Mouse (Mus musculus) cerebral cortex, adult 2 months (tissue): ENCODE results near the gene Slc44a1.

Experiments used
- WGBS: fragments of 180-500 bp; shearing (Covaris S2); methylation state at CpG from one replicate; pipeline ENCODE4 v1.1.7; 2018; 5-methylcytosine and 5-hydroxymethylcytosine counted together

Slc44a1 gene

DNA sequence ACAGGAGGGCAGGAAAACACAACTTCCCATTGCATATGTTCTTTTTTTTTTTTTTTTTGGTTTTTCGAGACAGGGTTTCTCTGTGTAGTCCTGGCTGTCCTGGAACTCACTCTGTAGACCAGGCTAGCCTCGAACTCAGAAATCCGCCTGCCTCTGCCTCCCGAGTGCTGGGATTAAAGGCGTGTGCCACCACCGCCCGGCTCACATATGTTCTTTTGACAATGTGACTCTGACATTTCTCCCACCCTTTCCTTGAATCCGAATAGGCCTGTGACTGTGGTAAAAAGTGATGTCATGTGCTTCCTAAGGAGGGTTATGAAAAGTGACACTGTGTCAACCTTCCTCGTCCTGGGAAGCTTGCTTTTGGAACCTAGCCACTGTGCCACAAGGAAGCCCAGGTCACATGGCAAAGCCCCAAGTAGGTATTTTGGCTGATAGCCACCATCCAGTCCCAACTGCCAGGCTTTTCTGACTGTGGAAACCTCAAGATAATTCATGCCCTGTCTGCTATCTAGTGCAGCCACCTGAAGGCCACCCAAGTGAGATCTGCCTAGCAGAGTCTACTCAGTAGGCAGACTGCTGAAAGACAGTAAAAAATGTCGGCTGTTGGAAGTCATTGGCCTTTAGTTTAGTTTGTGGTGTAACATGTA lies 8.5 kb upstream of the Slc44a1 start:
- WGBS = 88% methylated on average over 10 of the region's 10 CpGs

DNA sequence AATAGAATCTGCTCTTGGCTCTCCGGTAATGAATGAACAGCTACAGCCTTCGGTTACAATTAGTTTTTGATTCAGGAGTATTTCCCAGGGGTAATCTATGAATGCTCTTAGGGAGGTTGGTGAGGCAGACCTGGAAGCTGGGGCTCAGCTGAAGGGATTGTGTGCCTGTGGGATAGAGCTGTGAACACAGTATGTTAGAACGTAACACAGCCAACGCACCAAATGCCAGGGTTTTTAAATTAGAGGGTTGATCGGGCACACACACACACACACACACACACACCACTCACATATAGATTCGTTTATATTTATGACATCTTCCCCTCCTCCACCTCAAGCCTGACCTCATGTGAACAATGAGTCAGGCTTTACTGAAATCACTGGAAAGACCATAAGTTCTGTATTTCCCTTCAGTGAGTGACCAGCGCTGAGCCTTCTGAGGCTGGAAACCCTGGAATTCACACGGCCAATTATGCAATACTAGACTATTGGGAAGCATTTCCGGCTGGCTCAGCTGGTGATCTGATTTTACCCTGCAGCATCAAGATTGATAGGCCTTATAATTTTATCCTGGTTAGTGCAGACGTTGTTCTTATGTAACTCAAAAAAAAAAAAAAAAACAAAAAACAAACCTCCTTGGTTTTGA lies 3.0 kb upstream of the Slc44a1 start:
- 34% methylated on average over 10 of the region's 10 CpGs for whole genome bisulfite sequencing

DNA sequence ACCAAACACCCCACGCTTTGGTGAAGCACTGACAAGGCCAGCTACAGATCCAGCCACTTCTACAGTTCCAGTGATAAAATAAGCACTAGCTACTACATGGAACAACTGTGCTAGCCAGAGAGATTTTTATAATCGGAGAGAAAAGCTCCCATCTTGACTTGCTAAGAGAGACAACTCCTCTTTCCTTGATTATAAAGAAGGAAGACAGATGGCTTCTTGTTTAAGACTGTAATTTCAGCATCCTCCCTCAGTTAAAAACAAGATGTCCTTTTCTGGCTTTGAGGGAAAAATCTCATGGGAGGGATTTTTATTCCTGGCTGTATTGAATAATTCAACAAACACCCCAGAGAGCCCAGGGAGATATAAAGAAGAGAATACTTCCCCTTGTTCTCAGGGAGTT lies 1.8 kb upstream of the Slc44a1 start:
- WGBS = 31% methylated on average over 2 of the region's 2 CpGs

DNA sequence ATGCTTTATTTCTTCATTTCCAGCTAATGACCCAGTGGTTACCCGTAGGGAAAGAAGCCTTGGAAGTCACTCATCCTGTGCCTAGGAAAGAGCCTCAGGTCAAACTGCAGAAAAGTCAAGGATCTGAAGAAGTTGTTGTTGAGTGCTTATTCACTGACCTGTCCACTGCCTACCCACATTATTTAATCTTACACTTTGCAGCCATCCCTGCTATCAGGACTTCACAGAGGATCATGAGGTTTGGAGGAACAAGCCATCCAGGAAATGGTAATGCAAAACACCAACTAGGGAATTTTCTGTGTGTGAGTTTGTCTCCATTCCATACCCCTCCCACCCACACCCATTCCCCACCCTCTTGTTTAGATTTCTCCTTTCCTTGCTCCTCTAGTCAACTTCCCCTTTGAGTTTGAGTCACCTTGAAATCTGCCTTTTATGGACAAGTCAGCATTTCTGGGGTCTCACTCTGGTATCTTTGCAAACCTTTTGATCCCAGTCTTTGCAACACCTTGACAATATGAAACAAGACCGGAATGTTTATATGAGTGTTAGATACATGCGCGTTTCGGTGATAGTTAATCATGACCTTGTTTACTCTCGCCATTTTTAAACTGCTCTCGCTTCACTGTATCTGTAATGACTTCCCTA lies 1.3 kb upstream of the Slc44a1 start:
- WGBS = 57% methylated on average over 7 of the region's 7 CpGs

DNA sequence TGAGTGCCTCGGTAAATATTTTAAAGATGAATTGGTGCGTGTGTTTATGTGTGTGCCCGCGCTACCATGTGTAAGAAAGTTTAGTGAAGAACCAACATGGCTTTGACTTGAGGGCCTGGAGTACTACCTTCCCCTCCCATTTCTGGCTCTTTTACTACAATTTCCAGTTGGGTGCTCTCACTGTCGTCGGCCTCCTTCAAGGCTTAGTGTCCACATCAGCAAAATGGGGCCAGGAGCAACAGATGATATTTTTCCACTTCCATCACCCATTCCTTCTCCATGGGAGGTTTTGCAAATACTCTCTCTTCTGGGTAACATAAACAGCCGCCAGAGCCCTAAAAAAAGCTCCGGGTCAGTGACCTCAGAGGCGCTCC lies 590 bp upstream of the Slc44a1 start:
- WGBS = 16% methylated on average over 9 of the region's 9 CpGs

DNA sequence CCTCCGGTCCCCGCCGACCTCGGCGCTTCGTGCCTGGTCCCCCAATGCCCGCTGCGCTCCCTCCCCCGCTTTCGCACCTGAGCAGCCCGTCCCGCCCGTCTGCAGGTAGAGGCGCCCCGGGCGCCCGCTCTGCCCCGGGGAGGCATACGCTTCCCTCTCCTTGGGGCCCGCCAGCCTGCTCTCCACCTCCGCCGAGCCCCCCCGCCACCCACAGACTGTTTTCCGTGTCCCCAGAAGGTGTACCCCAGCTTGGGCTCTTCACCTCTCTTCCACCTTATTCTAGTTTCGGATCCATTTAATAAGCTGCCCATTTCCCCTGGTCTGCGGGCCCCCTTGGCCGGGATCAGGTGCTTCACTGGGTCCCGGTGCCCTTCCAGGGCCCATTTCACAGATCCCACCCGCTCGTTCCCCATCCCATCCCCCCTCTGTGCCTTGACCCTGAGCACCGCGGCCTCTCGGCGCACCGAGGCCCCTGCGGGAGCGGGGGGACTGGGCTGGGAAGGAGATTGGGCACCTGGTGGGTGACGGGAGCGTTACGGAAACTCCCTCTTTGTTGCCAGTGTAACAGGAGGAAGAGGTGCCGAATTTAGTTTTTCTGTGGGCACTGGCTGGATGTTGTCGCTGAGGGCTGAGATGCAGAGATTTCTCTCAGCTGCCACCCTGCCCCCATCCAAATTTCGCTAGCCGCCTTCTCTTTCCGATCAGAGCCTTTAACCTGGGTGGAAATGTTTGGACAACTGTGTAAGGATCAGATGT lies 781 bp downstream of the Slc44a1 start:
- WGBS = under 1% methylated on average over 45 of the region's 45 CpGs

DNA sequence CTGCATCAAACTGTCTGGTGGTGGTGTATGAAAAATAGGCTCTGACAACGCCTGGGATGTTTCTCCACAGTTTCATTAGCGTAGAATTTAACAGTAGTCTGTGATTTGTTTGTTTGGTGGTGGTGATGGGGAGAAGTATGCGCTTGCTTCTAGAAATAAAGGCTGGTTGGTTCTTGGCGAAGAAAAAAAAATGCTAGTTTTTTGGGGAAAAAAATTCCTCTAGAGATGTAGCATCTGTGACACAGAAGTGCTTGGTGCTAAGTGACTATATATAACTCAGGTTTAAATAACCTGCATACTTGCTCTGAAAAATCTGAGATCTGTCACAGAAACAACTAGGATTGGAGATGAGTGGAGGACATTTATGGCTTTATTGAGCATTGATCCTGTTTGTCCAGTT lies 1.5 kb downstream of the Slc44a1 start:
- WGBS = 15% methylated on average over 4 of the region's 4 CpGs

DNA sequence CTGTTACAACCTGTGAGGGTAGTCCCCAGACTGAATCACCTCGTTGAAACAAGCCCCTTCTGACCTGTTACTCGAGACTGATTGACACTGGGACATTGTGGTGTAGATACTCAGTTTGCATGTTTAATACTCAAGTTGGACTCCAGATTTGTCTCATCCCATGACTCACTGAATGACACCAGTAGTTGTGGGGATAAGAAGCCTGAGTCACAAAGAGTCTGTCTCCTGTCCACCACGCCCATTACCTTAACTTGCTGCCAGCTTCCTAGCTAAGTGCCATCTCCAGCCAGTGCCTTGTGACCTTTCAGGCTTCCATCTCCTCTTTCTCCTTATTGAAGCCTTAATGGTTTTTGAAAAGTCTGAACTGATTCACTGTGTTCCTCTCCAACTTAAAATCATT lies 6.0 kb downstream of the Slc44a1 start:
- WGBS = 64% methylated on average over 3 of the region's 3 CpGs

DNA sequence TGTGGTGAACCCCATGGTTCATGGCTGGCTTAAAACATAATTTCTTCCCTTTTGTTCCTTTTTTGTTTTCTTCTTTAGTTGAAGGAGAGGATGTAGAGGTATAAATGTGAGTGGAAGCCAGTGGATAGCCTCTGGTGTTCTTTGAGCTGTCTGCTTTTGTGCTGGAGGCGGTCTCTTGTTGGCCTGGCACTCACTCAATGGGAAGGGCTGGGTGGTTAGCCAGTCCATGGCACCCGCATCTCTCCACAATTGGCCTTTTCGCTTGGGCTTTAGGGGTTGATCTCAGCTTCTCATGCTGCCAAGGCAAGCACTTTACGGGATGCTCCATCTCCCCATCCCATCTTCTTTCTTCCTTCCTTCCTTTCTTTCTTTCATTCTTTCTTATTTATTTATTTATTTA lies 7.6 kb downstream of the Slc44a1 start:
- 69% methylated on average over 4 of the region's 4 CpGs for WGBS

DNA sequence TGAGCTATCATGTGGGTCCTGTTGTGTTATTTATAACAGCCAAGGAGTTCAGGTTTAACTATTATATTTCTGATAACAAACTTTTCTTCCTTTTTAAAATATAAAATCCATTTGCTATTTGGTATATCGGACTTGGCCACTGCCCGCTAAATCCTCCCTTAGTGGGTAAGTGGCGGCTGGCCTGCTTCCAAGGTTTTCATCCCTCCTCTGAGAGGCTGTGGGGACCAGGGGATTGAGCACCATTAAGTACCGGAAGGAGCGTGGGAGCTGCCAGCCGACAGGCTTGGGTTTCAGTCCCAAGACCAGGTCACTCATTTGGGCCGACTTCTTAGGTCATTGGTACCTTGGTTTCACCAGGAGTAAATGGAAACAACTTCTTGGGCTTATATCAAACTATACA lies 10.5 kb downstream of the Slc44a1 start:
- 53% methylated on average over 7 of the region's 7 CpGs for WGBS

DNA sequence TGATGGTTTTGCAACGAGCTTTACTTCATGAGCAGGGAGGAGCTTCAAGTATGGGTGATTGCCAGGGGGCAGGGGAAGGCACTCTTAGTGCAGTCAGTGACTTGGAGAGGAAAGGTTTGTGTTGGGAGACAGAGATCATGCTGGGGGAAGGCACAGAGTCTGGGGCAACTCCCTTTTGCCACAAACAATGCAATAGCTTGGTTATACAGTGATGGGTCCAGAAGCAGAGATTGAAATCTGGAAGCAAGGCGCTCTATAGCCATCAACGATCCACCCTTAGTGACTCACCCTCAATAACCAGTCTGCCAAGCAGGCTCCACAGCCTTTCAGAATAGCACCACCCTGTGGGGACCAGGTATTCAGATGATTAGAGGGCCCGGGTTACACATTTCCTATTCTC lies 11.7 kb downstream of the Slc44a1 start:
- 33% methylated on average over 4 of the region's 4 CpGs for WGBS

DNA sequence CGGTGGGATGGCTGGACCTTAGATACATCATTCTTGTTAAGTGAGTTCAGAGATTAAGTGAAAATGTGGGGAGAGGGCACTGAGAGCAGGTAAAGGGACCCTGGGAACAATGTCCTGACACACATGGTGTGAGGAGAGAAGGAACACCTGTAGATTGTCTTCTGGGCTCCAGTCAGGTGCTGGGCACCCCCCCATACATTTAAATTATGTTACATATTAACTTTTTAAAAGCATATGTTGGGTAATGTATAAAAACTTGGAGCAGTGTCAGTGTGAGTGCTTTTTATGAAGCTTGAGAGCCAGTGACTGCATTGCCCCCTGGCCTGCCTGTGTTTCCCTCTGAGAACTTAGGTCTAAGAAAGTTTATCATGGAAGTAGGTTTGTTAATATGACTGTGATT lies 12.2 kb downstream of the Slc44a1 start:
- 95% methylated on average over 1 of the region's 1 CpGs for WGBS

DNA sequence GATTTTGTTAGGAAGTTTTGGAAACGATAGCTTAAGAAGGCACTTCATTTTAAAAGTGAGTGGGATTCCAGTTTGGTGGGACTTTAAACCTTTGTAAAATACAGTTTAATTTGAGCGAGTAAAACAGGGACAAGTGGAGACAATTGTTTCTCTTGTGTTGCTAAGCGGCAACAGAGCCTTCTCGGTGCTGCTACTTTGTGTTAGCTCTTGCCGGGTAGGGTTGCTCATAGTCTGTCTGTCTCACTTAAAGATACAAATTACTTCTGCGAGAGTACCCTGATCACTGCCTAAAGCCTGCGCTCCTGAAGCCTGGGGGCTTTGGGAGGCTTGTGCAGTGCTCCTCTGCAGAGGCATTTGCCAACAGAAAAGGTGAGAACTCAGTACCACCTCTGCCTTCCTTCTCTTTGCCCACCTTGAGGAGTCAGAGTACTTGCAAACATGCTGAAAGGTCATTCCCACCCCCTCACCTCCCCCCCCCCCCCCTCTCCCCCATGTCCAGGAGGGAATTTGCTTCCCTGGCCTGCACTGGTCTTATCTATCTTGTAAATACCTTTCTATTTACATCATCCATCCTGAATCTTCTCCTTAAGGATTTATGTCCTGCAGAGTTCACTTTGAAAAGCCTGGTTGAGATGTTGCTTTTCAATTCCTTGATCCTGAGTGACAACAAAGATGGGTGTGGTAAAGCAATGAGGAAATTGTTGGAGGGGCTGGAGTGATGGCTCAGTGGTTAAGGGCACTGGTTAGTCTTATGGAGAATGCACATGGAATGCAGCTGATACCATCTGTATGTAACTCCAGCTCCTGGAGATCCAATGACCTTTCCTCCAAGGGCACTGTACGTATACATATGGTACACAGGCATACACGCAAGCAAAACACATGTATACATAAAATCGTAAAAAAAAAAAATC lies 13.0 kb downstream of the Slc44a1 start:
- WGBS = 56% methylated on average over 10 of the region's 10 CpGs

DNA sequence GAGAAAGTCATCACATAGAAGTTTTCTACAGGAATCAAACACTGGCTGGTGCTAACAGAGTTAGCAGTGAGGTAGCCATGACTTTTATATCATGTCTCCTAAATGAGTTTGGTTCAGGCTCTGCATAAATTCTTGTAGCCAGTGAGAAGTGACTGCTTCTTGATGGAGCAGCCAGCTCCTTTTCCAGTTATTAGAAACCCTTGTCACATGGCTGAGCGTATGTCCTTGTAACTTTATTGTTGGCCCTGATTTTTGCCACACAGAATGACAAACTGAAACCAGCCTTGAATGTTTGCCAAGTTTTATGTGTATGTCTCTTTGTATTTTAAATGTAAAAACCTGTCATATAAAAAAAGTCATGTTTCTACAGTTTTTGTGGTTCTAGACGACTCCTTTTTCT lies 15.7 kb downstream of the Slc44a1 start:
- 68% methylated on average over 2 of the region's 2 CpGs for WGBS

DNA sequence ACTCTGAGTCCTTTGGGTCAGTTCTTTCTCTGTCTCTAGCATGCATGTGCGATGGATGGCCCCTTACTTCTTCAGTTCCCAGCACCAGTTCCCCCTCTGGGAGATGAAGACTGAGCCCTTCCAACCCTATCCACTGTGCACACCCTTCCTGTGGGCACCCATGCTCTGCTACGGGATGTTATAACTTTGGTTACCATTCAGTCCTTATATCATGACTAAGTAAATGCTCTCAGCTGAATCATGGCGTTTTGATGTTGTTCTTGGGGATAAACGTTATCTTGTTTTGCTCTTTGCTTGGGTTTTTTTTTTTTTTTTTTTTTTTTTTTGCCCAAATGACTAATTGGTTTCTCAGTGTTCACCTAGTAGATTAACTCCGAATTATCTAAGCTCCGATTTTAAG lies 16.4 kb downstream of the Slc44a1 start:
- 82% methylated on average over 6 of the region's 6 CpGs for WGBS

DNA sequence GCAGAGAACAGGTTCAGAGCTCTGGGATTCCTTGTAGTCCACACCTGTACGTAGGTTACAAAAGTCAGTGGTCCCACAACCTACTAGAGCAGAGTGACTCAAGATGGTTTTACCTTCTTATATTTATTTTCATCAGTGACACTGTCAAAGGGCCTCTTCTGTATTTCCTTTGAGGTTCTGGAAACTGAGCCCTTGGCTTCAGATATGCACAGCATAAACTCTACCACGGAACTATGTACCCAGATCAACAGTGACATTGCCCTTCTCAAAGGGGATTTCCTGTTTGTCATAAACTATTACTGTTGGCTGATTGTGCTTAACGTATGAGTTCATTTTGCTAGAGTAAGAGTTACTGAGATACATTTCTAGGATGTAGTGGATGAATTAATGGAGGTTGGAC lies 18.3 kb downstream of the Slc44a1 start:
- 80% methylated on average over 3 of the region's 3 CpGs for WGBS

DNA sequence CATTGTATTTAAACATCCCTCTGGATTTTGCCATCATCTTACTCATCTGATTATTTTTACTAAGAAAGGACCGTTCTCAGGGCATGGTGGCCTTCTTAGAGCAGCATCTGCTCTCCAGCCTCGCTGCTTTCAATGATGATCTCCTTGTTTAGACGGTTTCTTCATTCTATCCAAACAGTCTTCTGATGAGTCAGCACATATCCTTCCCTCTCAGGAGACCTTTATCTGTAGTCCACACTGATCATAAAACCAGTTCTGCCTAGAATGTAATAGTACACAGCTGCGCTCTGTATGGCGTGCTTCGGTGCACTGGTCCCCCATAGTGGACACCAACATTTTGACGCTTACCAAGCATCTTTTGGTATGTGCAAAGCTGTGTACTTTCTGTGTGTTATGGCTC lies 19.5 kb downstream of the Slc44a1 start:
- 82% methylated on average over 7 of the region's 7 CpGs for WGBS

DNA sequence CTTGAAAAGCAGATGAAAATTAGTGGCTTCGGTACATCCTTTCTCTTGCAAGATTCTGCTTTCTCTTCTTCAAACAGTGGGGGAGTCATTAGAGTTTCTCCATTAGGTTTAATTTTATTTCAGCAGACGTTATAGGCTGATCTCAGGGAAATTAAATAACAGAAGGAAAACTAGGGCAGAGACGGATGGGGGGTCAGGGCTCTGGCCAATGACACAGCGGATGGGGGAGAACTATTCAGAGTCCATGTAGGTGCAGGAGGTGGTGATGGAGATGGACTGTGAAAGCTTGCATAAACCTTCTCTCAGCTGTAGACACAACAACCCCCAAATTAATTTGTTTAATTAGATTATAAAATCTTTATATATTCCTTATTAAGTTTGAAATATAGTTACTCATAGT lies 20.8 kb downstream of the Slc44a1 start:
- WGBS = 71% methylated on average over 4 of the region's 4 CpGs

DNA sequence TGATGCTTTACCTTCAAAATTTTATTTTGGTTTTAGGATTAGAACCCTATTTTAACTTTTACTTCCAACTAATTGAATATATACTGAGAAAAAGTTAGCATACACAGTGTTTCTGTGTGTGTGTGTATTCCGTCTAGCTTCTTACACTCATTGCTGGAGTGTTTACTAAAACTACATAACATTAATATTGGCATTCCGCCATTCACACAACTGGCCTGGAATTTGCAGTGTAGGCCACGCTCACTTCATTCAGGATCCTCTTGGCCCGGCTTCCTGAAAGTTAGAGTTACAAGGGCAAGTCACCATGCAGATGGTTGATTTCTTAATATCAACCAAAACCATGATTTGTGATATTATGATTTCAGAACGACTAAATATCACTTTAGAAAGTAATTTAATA lies 21.9 kb downstream of the Slc44a1 start:
- WGBS = 78% methylated on average over 5 of the region's 5 CpGs

DNA sequence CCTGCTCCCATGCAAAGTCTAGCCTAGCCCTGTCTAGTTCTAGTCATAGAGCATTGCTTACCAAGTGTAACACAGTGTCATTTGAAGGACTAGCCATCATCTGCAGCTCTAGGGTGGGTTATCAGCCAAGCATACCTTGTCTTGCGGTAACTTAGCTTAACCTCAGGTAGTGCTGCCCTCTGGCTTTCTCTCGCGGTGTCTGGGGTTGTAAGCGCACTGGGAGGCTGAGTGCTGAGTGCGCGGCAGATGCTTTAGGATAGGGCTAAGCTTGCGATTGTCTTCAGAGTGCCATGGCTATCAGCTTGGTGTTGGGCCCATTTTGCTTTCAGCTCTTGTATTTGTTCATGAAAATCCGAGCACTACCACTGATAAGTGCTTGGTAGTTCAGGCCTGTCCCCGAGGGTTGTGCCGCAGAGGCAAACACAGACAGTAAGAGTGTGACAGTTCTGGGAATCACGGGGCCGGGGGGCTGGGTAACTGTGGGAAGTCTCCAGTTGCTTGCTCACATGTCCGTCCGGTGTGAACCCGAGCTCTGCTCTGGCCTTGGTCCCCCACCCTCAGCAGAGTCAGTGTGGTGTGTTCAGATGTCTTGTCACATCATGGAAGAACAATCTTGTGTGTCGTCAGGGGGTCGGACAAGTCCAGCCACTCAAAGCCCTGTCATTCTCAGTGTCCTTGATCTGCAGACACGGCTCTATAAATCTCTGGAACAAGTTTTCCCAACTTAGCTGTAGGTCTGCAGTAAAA lies 22.5 kb downstream of the Slc44a1 start:
- 81% methylated on average over 18 of the region's 18 CpGs for WGBS

DNA sequence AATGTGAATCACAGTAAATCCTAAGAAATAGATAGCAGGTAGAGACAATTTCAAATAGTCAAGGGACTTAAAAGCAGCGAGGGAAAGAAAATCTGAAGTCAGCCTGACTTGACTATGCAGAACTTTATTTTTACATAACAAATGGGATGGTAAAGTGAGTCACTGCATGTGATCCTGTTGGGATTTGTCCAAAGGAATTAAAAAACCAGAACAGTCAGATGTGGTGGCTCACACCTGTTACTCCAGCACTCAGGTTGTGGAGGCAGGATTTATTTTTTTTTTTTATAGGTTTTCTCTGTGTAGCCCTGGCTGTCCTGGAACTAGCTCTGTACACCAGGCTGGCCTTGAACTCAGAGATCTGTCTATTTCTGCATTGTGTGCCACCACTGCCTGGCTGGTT lies 25.7 kb downstream of the Slc44a1 start:
- WGBS = 62% methylated on average over 1 of the region's 1 CpGs
